Mouse (Mus musculus) MEL (cell line): ENCODE data around the gene Fosb. TPM values are rescaled to one million over a fixed set of nuclear protein-coding genes. Genes with fewer than 3 reads are reported as not detected.

Experiments
- DNase-seq: peaks from one replicate; pipeline ENCODE4 v3.0.0; 2011; ENCODE audit warnings: low read depth, low spot score
- H3K27ac ChIP-seq: 2 replicates; pipeline ENCODE4 v1.5.1; 2012; ENCODE audit warnings: low read depth, mild to moderate bottlenecking, control low read depth, low read length, moderate library complexity; ENCODE audit not compliant: control insufficient read depth
- H3K27me3 ChIP-seq, 2 experiments: fragments of 150-350 bp in 1 of 2; sonication (generic) in 1 of 2; 2 replicates each; pipeline ENCODE4 v1.6.1; 2012; ENCODE audit warnings: low read length in 2 of 2, mild to moderate bottlenecking in 2 of 2, improper control_type of control experiment in 1 of 2, moderate library complexity in 1 of 2; ENCODE audit not compliant: insufficient read depth in 2 of 2, control insufficient read depth in 1 of 2
- H3K36me3 ChIP-seq, 2 experiments: 2 replicates each; pipeline ENCODE4 v1.6.1; 2012 to 2014; ENCODE audit warnings: low read length in 2 of 2, improper control_type of control experiment in 1 of 2, inconsistent platforms in 1 of 2, mild to moderate bottlenecking in 1 of 2; ENCODE audit not compliant: insufficient read depth in 2 of 2, control insufficient read depth in 1 of 2
- H3K4me1 ChIP-seq, 2 experiments: fragments of 150-350 bp in 1 of 2; sonication (generic) in 1 of 2; 2 replicates each; pipeline ENCODE4 v1.6.1; 2012; ENCODE audit warnings: low read length in 2 of 2, improper control_type of control experiment in 1 of 2, mild to moderate bottlenecking in 1 of 2; ENCODE audit not compliant: insufficient read depth in 2 of 2, control insufficient read depth in 1 of 2
- H3K4me3 ChIP-seq, 2 experiments: fragments of 150-350 bp in 1 of 2; sonication (generic) in 1 of 2; 2 replicates each; pipeline ENCODE4 v1.5.1; 2012; ENCODE audit warnings: low read depth in 2 of 2, low read length in 2 of 2, mild to moderate bottlenecking in 2 of 2, moderate library complexity in 2 of 2, control low read depth in 1 of 2, improper control_type of control experiment in 1 of 2; ENCODE audit not compliant: control insufficient read depth in 1 of 2, insufficient read depth in 1 of 2
- H3K79me2 ChIP-seq: 2 replicates; pipeline ENCODE4 v1.6.1; 2012; ENCODE audit warnings: mild to moderate bottlenecking, low read length, moderate library complexity; ENCODE audit not compliant: control insufficient read depth, poor library complexity, insufficient read depth
- H3K9ac ChIP-seq: 2 replicates; pipeline ENCODE4 v1.6.1; 2012; ENCODE audit warnings: low read depth, mild to moderate bottlenecking, control low read depth, low read length, moderate library complexity; ENCODE audit not compliant: control insufficient read depth, poor library complexity, severe bottlenecking
- H3K9me3 ChIP-seq: fragments of 150-350 bp; sonication (generic); replicated peaks from 2 replicates; pipeline ENCODE4 v1.6.1; 2012; ENCODE audit warnings: mild to moderate bottlenecking, low read length, improper control_type of control experiment, moderate library complexity; ENCODE audit not compliant: insufficient read depth
- CTCF ChIP-seq, 3 experiments: IDR thresholded peaks in 2 of 3; conservative IDR thresholded peaks in 1 of 3; 2 replicates each; pipeline ENCODE4 v1.5.1; 2011 to 2012; ENCODE audit warnings: low read length in 3 of 3, low read depth in 2 of 3, mild to moderate bottlenecking in 2 of 3, improper control_type of control experiment in 1 of 3, inconsistent platforms in 1 of 3, mixed read lengths in 1 of 3, moderate library complexity in 1 of 3; ENCODE audit not compliant: control insufficient read depth in 1 of 3, insufficient read depth in 1 of 3, poor library complexity in 1 of 3, severe bottlenecking in 1 of 3
- E2F4 ChIP-seq: IDR thresholded peaks from 2 replicates; pipeline ENCODE4 v1.6.1; 2011; ENCODE audit warnings: low read depth, low read length, improper control_type of control experiment, borderline replicate concordance
- ELF1 ChIP-seq: IDR thresholded peaks from 2 replicates; pipeline ENCODE4 v1.6.1; 2014; ENCODE audit warnings: low read depth, mild to moderate bottlenecking, inconsistent platforms, low read length, improper control_type of control experiment, moderate library complexity
- EP300 ChIP-seq, 2 experiments: IDR thresholded peaks; 2 replicates each; pipeline ENCODE4 v1.6.1; 2011; ENCODE audit warnings: improper control_type of control experiment in 2 of 2, low read length in 2 of 2, low read depth in 1 of 2, mild to moderate bottlenecking in 1 of 2
- HCFC1 ChIP-seq: IDR thresholded peaks from 2 replicates; pipeline ENCODE4 v1.6.1; 2012; ENCODE audit warnings: low read depth, mild to moderate bottlenecking, inconsistent platforms, low read length, improper control_type of control experiment, moderate library complexity
- KAT2A ChIP-seq: conservative IDR thresholded peaks from 2 replicates; pipeline ENCODE4 v1.6.1; 2012; ENCODE audit warnings: low read depth, low read length, improper control_type of control experiment, inconsistent platforms
- NRF1 ChIP-seq: IDR thresholded peaks from 2 replicates; pipeline ENCODE4 v1.6.1; 2014; ENCODE audit warnings: low read depth, mild to moderate bottlenecking, inconsistent platforms, low read length, improper control_type of control experiment, moderate library complexity; ENCODE audit not compliant: poor library complexity, insufficient read depth, severe bottlenecking
- SIN3A ChIP-seq: IDR thresholded peaks from 2 replicates; pipeline ENCODE4 v1.6.1; 2012; ENCODE audit warnings: low read length, improper control_type of control experiment, inconsistent platforms
- SMC3 ChIP-seq: IDR thresholded peaks from 2 replicates; pipeline ENCODE4 v1.6.1; 2011; ENCODE audit warnings: low read depth, low read length, improper control_type of control experiment
- TAL1 ChIP-seq: IDR thresholded peaks from 2 replicates; pipeline ENCODE4 v1.6.1; 2012; ENCODE audit warnings: mild to moderate bottlenecking, inconsistent platforms, low read length, moderate library complexity, mixed read lengths
- USF2 ChIP-seq, 2 experiments: IDR thresholded peaks; 2 replicates each; pipeline ENCODE4 v1.6.1; 2011 to 2012; ENCODE audit warnings: improper control_type of control experiment in 2 of 2, low read length in 2 of 2, borderline replicate concordance in 1 of 2, inconsistent platforms in 1 of 2, low read depth in 1 of 2, mild to moderate bottlenecking in 1 of 2; ENCODE audit not compliant: insufficient read depth in 1 of 2
- ZNF384 ChIP-seq: IDR thresholded peaks from 2 replicates; pipeline ENCODE4 v1.6.1; 2012; ENCODE audit warnings: low read depth, mild to moderate bottlenecking, inconsistent platforms, low read length, improper control_type of control experiment
- polyA plus RNA-seq, 2 experiments: library from polyadenylated mRNA; stranded (reverse) in 1 of 2; unstranded in 1 of 2; fragments of >175 nt in 1 of 2; fragments of >200 nt in 1 of 2; gene quantifications; 2 replicates each; pipeline versions ENCODE4 v1.2.1 to v1.2.4; 2012; ENCODE audit warnings: low replicate concordance in 2 of 2, low read depth in 1 of 2; ENCODE audit not compliant: insufficient read length in 2 of 2, insufficient read depth in 1 of 2, missing spikeins in 1 of 2
- total RNA-seq: library from RNA; depleted of rRNA; stranded (reverse); fragments of 300-350 nt; gene quantifications from 2 replicates; pipeline ENCODE4 v1.2.3, GENCODE M21; 2012

Fosb gene
- total and polyA plus RNA-seq, 3 experiments, result 0.04 to 0.49 TPM; not detected in 1

- Histone ChIP-seq H3K9me3 (no peaks in the 10 kb centered on the region), H3K36me3 (no peaks in the 10 kb centered on the region), H3K9ac (no peak overlapping the region), H3K27ac (no peak overlapping the region), H3K4me1 (peaks cover 0 to 8% of the 10 kb centered on the region in 2 experiments; a peak in 2 of 4 replicates), H3K27me3 (no peaks in the 10 kb centered on the region), H3K79me2 (no peaks in the 10 kb centered on the region), H3K4me3 (no peak overlapping the region)
- TF ChIP-seq USF2 (IDR thresholded peaks at IDR 0.05; ENCODE audit: borderline replicate concordance in 1 of 2, insufficient read depth in 1 of 2, low read depth in 1 of 2, low read length in 2 of 2) (no peak), CTCF (IDR thresholded peaks at IDR 0.05 in 2 of 3, conservative IDR thresholded peaks at IDR 0.05 in 1 of 3; ENCODE audit: control insufficient read depth in 1 of 3, insufficient read depth in 1 of 3, low read depth in 2 of 3, low read length in 3 of 3, poor library complexity in 1 of 3, severe bottlenecking in 1 of 3) (peak in 2 of 3 experiments; percentile 35 to 39; a peak in 4 of 6 replicates)
- DNase-seq, result peak; percentile 47
Measured at GRCm38 (mm10) chr7:19297034-19297433, 12.8 kb downstream of the Fosb start.

DNA sequence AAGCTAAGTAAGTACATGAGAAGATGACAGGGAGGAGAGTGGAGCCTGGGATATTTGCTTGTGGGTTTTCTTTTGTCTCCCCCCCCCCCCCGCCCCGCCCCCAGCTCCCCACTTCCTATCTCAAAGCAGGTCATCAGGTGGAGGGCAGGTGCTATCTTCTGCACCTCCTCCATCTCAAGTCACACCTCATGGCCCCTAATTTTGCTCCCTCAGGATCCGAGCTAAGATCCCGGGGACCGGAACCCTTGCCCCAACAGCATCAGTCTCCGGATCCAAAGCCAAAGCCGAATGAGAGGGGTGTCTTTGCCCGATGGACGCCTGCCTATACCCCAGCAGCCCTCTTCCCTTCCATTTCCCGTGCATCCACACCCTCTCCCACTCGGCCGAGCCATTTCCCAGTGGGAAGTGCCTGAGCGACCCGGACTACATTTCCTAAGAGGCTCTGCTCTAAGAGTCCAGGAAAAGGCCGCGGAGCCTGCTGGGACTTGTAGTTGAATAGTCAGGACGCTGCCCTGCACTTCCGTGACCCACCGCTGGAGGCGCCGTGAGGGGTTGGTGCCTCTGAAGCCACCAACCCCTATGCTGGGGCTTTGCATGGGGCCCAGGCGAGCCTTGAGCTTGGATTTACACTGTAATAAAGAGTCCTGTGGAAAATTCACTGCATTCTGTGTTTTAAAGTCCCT lies 14.2 kb downstream of the Fosb start:
- H3K9me3 ChIP-seq, result no peaks in the 10 kb centered on the region
- H3K36me3 ChIP-seq, result peaks cover 0 to 5% of the 10 kb centered on the region in 2 experiments; a peak in 1 of 4 replicates
- DNase-seq, result peak; percentile 90
- peaks cover 0 to 14% of the 10 kb centered on the region in 2 experiments; a peak in 2 of 4 replicates for H3K4me1 ChIP-seq
- peak overlapping the region; percentile 41; the same call in 1 of the 2 replicates for H3K9ac ChIP-seq
- no peaks in the 10 kb centered on the region for H3K79me2 ChIP-seq
- TF ChIP-seq NRF1 (no peak), HCFC1 (peak; percentile 99), EP300 (IDR thresholded peaks at IDR 0.05; ENCODE audit: low read depth in 1 of 2, low read length in 2 of 2) (no peak), KAT2A (peak; percentile 93), SMC3 (no peak), ZNF384 (no peak), SIN3A (no peak; the same call in 1 of the 2 replicates), CTCF (IDR thresholded peaks at IDR 0.05 in 2 of 3, conservative IDR thresholded peaks at IDR 0.05 in 1 of 3; ENCODE audit: control insufficient read depth in 1 of 3, insufficient read depth in 1 of 3, low read depth in 2 of 3, low read length in 3 of 3, poor library complexity in 1 of 3, severe bottlenecking in 1 of 3) (peak; percentile 74 to 80 (median 78)), TAL1 (no peak), E2F4 (no peak), ELF1 (peak; percentile 93)
- peak overlapping the region; percentile 55 to 64 for H3K4me3 ChIP-seq
- no peak overlapping the region for H3K27ac ChIP-seq
- no peaks in the 10 kb centered on the region for H3K27me3 ChIP-seq
